Mouse (Mus musculus) lung, adult 10 weeks (tissue): ENCODE results near the gene Magel2. TPM values are rescaled to one million over a fixed set of nuclear protein-coding genes. Genes with fewer than 3 reads are reported as not detected.

Source experiments
- polyA plus RNA-seq: library from polyadenylated mRNA; stranded (reverse); fragments of 350-450 nt; fragmentation: Illumina TruSeq; extraction: RNeasy Lipid Tissue Mini Kit (QIAGEN cat#74804); gene quantifications from one replicate; pipeline ENCODE4 v1.2.3, GENCODE M21; 2014; ENCODE audit warnings: low read depth, low replicate concordance; ENCODE audit not compliant: insufficient read depth

Magel2 gene
- polyA plus RNA-seq = not detected

DNA sequence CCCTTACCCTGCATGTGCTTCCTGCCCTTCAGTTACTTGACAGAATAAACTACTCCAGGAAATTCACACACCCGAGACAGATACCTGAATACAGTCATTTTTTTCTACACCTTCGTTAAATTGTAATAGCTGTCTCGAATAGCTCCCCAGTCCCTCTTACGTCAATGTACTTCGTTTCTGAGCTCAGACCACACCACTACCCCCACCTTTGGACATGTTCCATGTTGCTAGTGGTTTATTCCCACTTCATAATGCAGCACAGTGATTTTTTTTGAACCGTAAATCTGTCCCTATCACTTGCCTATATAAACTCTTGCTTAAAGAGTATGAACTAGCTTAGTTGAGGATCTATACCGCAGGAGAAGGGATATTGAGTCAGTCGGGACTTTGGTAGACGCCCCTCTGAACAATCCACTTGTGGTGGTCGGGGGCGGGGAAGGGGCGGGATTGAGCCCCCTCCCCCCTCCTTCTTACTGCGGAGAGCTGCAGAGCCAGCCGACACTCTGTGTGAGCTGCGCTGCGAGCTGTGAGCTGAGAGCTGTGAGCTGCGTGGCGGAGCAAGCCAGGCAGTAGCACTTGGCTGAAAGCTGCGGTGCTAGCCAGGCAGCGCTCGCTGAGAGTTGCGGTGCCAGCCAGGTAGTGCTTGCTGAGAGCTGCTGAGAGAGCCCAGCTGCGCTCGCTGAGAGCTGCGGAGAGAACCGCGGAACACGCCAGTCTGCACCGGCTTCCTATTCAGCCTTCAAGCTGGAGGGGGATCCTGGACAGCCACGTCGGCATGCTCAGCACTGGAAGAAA lies at the start of gene Magel2:
Magel2 (plus strand) TSS at position 501 of the 795 bp plus-strand sequence.

GRCm38 (mm10) chr7:62346269-62346668 lies 30.5 kb upstream of the Magel2 start, which contains the start of gene Ndn:
Gene Ndn, plus strand, starts transcription at chr7:62346569.

DNA sequence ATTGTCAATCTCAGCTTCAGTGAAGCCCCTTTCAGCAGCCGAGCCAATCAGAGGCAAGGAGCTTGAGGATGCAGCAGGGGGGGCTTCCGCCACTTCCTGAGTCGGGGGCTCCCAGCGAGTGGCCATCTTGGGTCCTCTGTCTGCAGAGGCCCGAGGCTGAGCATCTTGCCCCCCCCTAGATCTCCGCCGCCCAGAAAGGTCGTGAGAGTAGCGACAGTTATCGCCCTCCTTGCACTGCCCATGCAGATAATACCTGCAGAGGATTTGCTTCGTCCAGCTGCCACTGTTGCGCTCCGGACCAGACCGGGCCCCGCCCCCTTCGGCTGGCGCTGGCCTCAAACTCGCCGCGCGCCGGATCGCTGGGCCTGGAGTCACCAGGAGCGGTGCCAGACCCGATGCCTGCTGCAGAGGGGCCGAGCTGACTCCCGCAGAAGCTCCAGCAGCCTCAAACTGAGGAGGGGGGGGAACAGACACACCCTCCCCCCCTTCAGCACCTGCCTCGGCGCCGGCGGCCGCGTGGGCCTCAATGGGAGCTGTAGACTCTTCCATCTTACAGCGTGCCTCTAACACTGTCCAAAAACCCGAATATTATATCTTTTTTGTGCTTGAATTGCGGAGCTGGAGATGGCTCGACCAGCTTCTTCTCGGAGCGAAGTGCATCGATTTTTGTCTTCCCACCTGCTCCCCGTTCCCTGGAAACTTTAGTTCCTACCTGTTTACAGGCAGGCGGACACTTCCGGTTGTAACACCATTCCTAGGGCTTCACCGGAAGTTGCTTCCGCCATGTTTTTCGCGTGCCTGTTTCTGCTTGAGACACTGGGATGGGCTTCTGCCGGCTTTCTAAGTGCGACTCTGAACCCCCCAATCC lies 42.9 kb downstream of the Magel2 start, which contains the start of gene Mkrn3:
Mkrn3 (minus strand) TSS at position 647 of the 868 bp plus-strand sequence.

Other genes with a start within 250 kb of the Magel2 start
- 6.1 TPM for gene Ndn, start 30.4 kb upstream of the Magel2 start, polyA plus RNA-seq
- 0.61 TPM for gene Mkrn3, start 43.1 kb downstream of the Magel2 start, polyA plus RNA-seq
- gene Peg12, start 87.5 kb downstream of the Magel2 start, polyA plus RNA-seq = 0.75 TPM